Mouse (Mus musculus) left cerebral cortex, postnatal 10 days (tissue): ENCODE results near the gene Cttn. TPM values are rescaled to one million over a fixed set of nuclear protein-coding genes. Genes with fewer than 3 reads are reported as not detected.

Experiments used
- DNase-seq, 2 experiments: peaks; one replicate each; pipeline ENCODE4 v3.0.0; 2021 to 2022; ENCODE audit warnings: low spot score in 2 of 2, mixed read lengths in 1 of 2; ENCODE audit errors: extremely low spot score in 1 of 2
- intact Hi-C: fragments of 180-260 bp; cut with DNase I; formaldehyde crosslinking; loops from one replicate; pipeline ENCODE4 v1.15.1; 2025
- total RNA-seq, 2 experiments: library from RNA; stranded (reverse); gene quantifications; 2 replicates each; pipeline ENCODE4 v1.2.3; 2021

Cttn gene
- total RNA-seq, 2 experiments from 2014 or later, result 122 to 136 TPM

DNA sequence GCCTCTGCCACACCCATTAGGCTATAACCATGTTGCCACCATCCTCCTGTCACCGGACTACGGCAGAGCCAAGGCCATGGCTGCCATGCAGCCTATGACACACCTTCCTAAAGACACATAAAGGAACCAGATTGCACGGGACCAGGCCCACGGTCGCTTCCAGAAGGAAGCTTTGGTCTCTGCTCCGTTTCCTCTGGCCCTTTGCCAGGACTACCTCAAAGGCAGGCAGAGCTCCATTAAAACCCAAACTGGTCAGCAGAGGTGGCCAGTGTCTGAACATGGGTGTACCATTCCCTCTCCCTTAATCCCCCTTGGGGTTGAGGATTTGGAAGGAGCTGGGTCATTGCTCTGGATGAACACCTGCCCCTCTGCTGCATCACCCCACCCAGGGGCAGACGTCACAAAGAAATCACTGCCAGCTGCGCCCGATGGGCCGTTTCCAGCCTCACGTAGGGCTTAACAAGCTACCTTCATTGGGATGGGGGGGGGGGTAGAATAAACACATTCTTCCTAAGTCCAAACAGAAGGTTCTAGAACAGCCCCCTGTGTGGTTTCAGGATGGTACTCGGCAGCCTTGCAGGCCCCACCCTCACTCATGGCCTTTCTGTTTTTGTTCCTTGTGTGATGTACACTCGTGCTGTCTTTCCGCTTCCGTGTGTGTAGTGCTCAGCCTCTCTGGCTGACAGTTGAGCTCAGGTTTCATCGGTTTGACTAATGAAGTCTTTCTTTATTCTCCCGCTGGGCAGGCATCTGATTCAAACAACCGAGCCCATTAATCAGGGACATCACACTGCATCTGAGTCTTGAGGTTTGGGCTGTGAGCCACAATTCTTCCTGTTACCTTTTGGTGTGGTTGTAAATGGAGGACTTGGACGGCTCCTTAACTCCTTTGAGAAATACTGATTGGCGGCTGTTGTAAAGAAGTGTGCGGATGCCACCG is 58.6 kb downstream of the Cttn start:
- DNase-seq, result peak in 1 of 2 experiments; percentile 44
- intact Hi-C loops, result loop anchor here (10.0 kb wide), 1 partner anchor 127 kb away; no protein-coding TSS in a partner anchor

- intact Hi-C loops, result loop anchor here (10.0 kb wide), 1 partner anchor 125 kb away; no protein-coding TSS in a partner anchor
- DNase-seq, result no peak
Observed at GRCm38 (mm10) chr7:144409682-144410081, 61.1 kb downstream of the Cttn start.

DNA sequence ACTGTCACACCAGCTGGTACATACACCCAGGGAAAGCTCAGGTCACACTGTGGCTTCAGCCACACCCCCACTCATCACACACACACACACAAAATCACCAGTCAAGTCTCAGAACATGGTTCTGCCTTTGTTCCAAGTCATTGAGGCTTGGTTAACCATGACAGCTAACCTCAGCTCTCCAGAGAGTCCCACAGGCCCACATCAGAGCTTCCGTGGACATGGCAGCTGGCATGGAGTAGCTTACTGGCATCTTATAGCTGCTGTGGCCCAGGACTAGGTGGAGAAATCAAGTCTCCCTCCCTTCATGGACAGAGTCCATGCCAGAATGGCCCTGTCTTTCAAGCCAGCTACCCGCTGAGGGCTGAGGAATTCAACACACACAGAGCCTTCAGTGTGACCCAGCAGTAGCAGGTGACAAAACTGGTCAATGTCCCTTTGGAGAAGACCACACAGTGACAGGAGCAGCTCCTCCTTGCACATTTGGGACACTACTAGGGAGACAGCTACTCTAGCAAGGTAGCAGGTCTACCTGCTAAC is 62.3 kb downstream of the Cttn start:
- intact Hi-C loops, result no loop called here

DNA sequence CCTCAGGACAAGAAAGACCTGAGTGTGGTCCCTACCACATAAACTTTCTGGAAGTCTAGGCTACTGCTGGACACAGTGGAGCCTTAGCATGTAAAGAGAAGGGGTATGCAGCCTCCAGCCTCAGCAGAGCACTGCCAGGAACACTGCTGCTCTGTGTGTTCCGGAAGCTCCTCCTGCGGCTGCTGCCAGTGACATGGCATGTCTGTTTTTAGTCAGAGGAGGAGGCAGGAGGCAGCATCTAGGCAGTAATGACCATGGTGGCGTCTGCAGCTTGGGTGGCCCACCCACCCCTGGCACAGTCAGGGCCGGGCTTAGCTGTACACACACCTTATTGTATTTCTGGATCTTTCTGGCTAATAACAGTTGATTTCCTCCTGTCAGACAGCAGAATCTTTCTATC is 63.1 kb downstream of the Cttn start:
- intact Hi-C loops, result no loop called here

More for the DNA sequence above, 62.3 kb downstream of the Cttn start:
- DNase-seq, result no peak

DNA sequence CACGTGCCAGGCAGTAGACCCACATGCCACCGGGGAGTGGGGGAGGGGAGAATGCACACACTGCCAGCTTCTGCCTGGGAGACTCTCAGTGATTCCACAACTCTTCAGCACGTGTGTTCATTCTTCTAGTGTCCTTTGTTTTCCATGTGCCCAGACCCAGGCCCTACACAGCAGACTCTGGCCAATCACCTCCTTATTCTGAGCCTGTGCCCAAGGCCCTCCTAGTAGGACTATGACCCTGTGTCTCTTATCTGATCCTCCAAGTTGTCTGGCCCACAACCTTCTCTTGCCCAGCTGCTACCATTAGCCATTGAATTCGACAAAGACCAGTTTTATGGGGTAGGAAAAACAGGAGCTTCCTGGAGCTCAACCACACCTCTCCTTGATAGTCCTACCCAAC is 68.3 kb downstream of the Cttn start:
- intact Hi-C loops, result no loop called here
- DNase-seq, result no peak

More for the DNA sequence above, 63.1 kb downstream of the Cttn start:
- DNase-seq, result peak in 1 of 2 experiments; percentile 31

GRCm38 (mm10) chr7:144391727-144392126 is 79.1 kb downstream of the Cttn start:
- DNase-seq, result no peak

GRCm38 (mm10) chr7:144390676-144391075 is 80.1 kb downstream of the Cttn start:
- intact Hi-C loops, result no loop called here
- no peak for DNase-seq

More at GRCm38 (mm10) chr7:144391727-144392126, 79.1 kb downstream of the Cttn start:
- intact Hi-C loops, result no loop called here

- DNase-seq, result no peak
Observed at GRCm38 (mm10) chr7:144389704-144390103, 81.1 kb downstream of the Cttn start.

DNA sequence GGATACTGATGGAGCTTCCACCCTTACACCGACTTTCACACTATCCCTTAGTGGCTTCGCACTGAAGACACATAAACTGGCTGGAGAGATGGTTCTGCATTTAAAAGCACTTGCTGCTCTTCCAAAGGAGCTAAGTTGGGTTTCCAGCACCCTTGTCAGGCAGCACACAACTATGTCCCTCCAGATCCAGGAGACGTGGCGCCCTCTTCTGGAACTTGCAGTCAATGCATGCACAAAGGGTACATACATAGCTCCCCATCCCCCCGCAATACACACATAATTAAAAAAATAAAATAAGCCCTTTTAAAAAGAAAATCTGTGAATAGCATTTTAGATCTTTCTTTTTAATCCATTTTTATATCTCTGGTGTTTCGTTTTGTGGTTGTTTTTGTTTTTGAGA is 83.3 kb downstream of the Cttn start:
- DNase-seq, result no peak
- intact Hi-C loops, result no loop called here

More at GRCm38 (mm10) chr7:144389704-144390103, 81.1 kb downstream of the Cttn start:
- intact Hi-C loops, result no loop called here

Other genes with a start within 250 kb of the Cttn start
- gene Ppfia1, start 82.7 kb upstream of the Cttn start, total RNA-seq, result 10 to 100 TPM; 33.5 to 35.9 TPM
- 1 to 10 TPM; 2.2 to 3.0 TPM for gene Fadd, start 111.5 kb upstream of the Cttn start, total RNA-seq